Mouse (Mus musculus): ENCODE results near the gene Ppme1. TPM values are rescaled to one million over a fixed set of nuclear protein-coding genes. Genes with fewer than 3 reads are reported as not detected.

Ppme1 gene
- polyA plus RNA-seq (2014; fragmentation: Nextera tagmentation; extraction: Ambion mirVana) = 94.5 and 106 TPM in 2 replicates

GRCm38 (mm10) chr7:100371495-100372451 is at the start of gene Ppme1, which contains the start of gene C2cd3:
Gene Ppme1 (minus strand): TSS chr7:100372307.
Gene C2cd3 (plus strand): TSS chr7:100372233.
- H3K27me3 ChIP-seq (ENCODE audit: control insufficient read depth, insufficient read depth, low read length) = no peaks in the 10 kb centered on the region
- peak within 1 kb of the TSS; percentile 85 for H3K9ac ChIP-seq (ENCODE audit: low read length)
- H3K4me1 ChIP-seq (replicated peaks; ENCODE audit: control insufficient read depth, insufficient read depth, low read length) = peaks cover 4% of the 10 kb centered on the region; the same call in 1 of the 2 replicates
- DNase-seq (ENCODE audit: low spot score) = peak; percentile 100
- H3K36me3 ChIP-seq (ENCODE audit: control insufficient read depth, insufficient read depth, low read length) = no peaks in the 10 kb centered on the region; the same call in 1 of the 2 replicates
- peak within 1 kb of the TSS; percentile 67 for H3K4me2 ChIP-seq (ENCODE audit: low read depth, low read length, severe bottlenecking)
- H3K4me3 ChIP-seq (ENCODE audit: low read depth, low read length) = peak within 1 kb of the TSS; percentile 74
- ATAC-seq (replicated peaks; ENCODE audit: low FRiP score) = peak; percentile 97
- no peaks in the 10 kb centered on the region for H3K9me3 ChIP-seq (ENCODE audit: control insufficient read depth, low read length)
- peak within 1 kb of the TSS; percentile 90 for H3K27ac ChIP-seq (ENCODE audit: low read depth, low read length)
- under 1% methylated on average over 53 of the region's 54 CpGs for WGBS

- ATAC-seq (replicated peaks; ENCODE audit: low FRiP score) (no peak), DNase-seq (ENCODE audit: low spot score) (no peak)
- Histone ChIP-seq H3K4me3 (ENCODE audit: low read depth, low read length) (no peak overlapping the region), H3K9me3 (ENCODE audit: control insufficient read depth, low read length) (no peaks in the 10 kb centered on the region), H3K4me1 (replicated peaks; ENCODE audit: control insufficient read depth, insufficient read depth, low read length) (no peaks in the 10 kb centered on the region), H3K36me3 (ENCODE audit: control insufficient read depth, insufficient read depth, low read length) (peaks cover 16% of the 10 kb centered on the region; the same call in 1 of the 2 replicates), H3K27me3 (ENCODE audit: control insufficient read depth, insufficient read depth, low read length) (no peaks in the 10 kb centered on the region), H3K27ac (ENCODE audit: low read depth, low read length) (no peak overlapping the region), H3K9ac (ENCODE audit: low read length) (no peak overlapping the region), H3K4me2 (ENCODE audit: low read depth, low read length, severe bottlenecking) (no peak overlapping the region)
- 93% methylated on average over 4 of the region's 4 CpGs for WGBS
These were observed 36.6 kb upstream of the Ppme1 start for GRCm38 (mm10) chr7:100408684-100409083.

- H3K9me3 ChIP-seq (ENCODE audit: control insufficient read depth, low read length) = no peaks in the 10 kb centered on the region
- H3K4me2 ChIP-seq (ENCODE audit: low read depth, low read length, severe bottlenecking) = no peak overlapping the region
- no peak overlapping the region for H3K9ac ChIP-seq (ENCODE audit: low read length)
- no peaks in the 10 kb centered on the region for H3K27me3 ChIP-seq (ENCODE audit: control insufficient read depth, insufficient read depth, low read length)
- H3K27ac ChIP-seq (ENCODE audit: low read depth, low read length) = no peak overlapping the region
- WGBS = 94% methylated on average over 5 of the region's 5 CpGs
- H3K36me3 ChIP-seq (ENCODE audit: control insufficient read depth, insufficient read depth, low read length) = peaks cover 13% of the 10 kb centered on the region; the same call in 1 of the 2 replicates
- ATAC-seq (replicated peaks; ENCODE audit: low FRiP score) (no peak), DNase-seq (ENCODE audit: low spot score) (no peak)
- no peak overlapping the region for H3K4me3 ChIP-seq (ENCODE audit: low read depth, low read length)
- no peaks in the 10 kb centered on the region for H3K4me1 ChIP-seq (replicated peaks; ENCODE audit: control insufficient read depth, insufficient read depth, low read length)
These were observed 35.6 kb upstream of the Ppme1 start for GRCm38 (mm10) chr7:100407677-100408076.

- 92% methylated on average over 4 of the region's 4 CpGs for WGBS
- no peaks in the 10 kb centered on the region for H3K9me3 ChIP-seq (ENCODE audit: control insufficient read depth, low read length)
- no peak overlapping the region for H3K27ac ChIP-seq (ENCODE audit: low read depth, low read length)
- H3K9ac ChIP-seq (ENCODE audit: low read length) = no peak overlapping the region
- no peak overlapping the region for H3K4me2 ChIP-seq (ENCODE audit: low read depth, low read length, severe bottlenecking)
- DNase-seq (ENCODE audit: low spot score) (no peak), ATAC-seq (replicated peaks; ENCODE audit: low FRiP score) (no peak)
- no peaks in the 10 kb centered on the region for H3K27me3 ChIP-seq (ENCODE audit: control insufficient read depth, insufficient read depth, low read length)
- H3K36me3 ChIP-seq (ENCODE audit: control insufficient read depth, insufficient read depth, low read length) = peaks cover 16% of the 10 kb centered on the region; the same call in 1 of the 2 replicates
- no peaks in the 10 kb centered on the region for H3K4me1 ChIP-seq (replicated peaks; ENCODE audit: control insufficient read depth, insufficient read depth, low read length)
- H3K4me3 ChIP-seq (ENCODE audit: low read depth, low read length) = no peak overlapping the region
These were observed 30.6 kb upstream of the Ppme1 start for GRCm38 (mm10) chr7:100402715-100403114.

GRCm38 (mm10) chr7:100400899-100401539 is 28.9 kb upstream of the Ppme1 start:
- Histone ChIP-seq H3K27ac (ENCODE audit: low read depth, low read length) (no peak overlapping the region), H3K9ac (ENCODE audit: low read length) (no peak overlapping the region), H3K4me2 (ENCODE audit: low read depth, low read length, severe bottlenecking) (no peak overlapping the region), H3K27me3 (ENCODE audit: control insufficient read depth, insufficient read depth, low read length) (no peaks in the 10 kb centered on the region), H3K4me3 (ENCODE audit: low read depth, low read length) (no peak overlapping the region), H3K4me1 (replicated peaks; ENCODE audit: control insufficient read depth, insufficient read depth, low read length) (no peaks in the 10 kb centered on the region), H3K36me3 (ENCODE audit: control insufficient read depth, insufficient read depth, low read length) (peaks cover 7% of the 10 kb centered on the region; the same call in 1 of the 2 replicates), H3K9me3 (ENCODE audit: control insufficient read depth, low read length) (no peaks in the 10 kb centered on the region)
- ATAC-seq (replicated peaks; ENCODE audit: low FRiP score) (no peak), DNase-seq (ENCODE audit: low spot score) (no peak)
- 75% methylated on average over 4 of the region's 4 CpGs for WGBS

GRCm38 (mm10) chr7:100399231-100399913 is 27.3 kb upstream of the Ppme1 start:
- Histone ChIP-seq H3K9ac (ENCODE audit: low read length) (no peak overlapping the region), H3K9me3 (ENCODE audit: control insufficient read depth, low read length) (no peaks in the 10 kb centered on the region), H3K4me1 (replicated peaks; ENCODE audit: control insufficient read depth, insufficient read depth, low read length) (no peaks in the 10 kb centered on the region), H3K27me3 (ENCODE audit: control insufficient read depth, insufficient read depth, low read length) (no peaks in the 10 kb centered on the region), H3K27ac (ENCODE audit: low read depth, low read length) (no peak overlapping the region), H3K36me3 (ENCODE audit: control insufficient read depth, insufficient read depth, low read length) (peaks cover 7% of the 10 kb centered on the region; the same call in 1 of the 2 replicates), H3K4me3 (ENCODE audit: low read depth, low read length) (no peak overlapping the region), H3K4me2 (ENCODE audit: low read depth, low read length, severe bottlenecking) (no peak overlapping the region)
- DNase-seq (ENCODE audit: low spot score) = no peak
- no peak for ATAC-seq (replicated peaks; ENCODE audit: low FRiP score)
- 69% methylated on average over 8 of the region's 8 CpGs for WGBS

- H3K9ac ChIP-seq (ENCODE audit: low read length) = no peak overlapping the region
- ATAC-seq (replicated peaks; ENCODE audit: low FRiP score) (no peak), DNase-seq (ENCODE audit: low spot score) (no peak)
- H3K9me3 ChIP-seq (ENCODE audit: control insufficient read depth, low read length) = no peaks in the 10 kb centered on the region
- 85% methylated on average over 2 of the region's 2 CpGs for WGBS
- H3K27ac ChIP-seq (ENCODE audit: low read depth, low read length) = no peak overlapping the region
- no peaks in the 10 kb centered on the region for H3K4me1 ChIP-seq (replicated peaks; ENCODE audit: control insufficient read depth, insufficient read depth, low read length)
- H3K36me3 ChIP-seq (ENCODE audit: control insufficient read depth, insufficient read depth, low read length) = peaks cover 6% of the 10 kb centered on the region; the same call in 1 of the 2 replicates
- H3K4me3 ChIP-seq (ENCODE audit: low read depth, low read length) = no peak overlapping the region
- no peak overlapping the region for H3K4me2 ChIP-seq (ENCODE audit: low read depth, low read length, severe bottlenecking)
- H3K27me3 ChIP-seq (ENCODE audit: control insufficient read depth, insufficient read depth, low read length) = no peaks in the 10 kb centered on the region
These were observed 20.2 kb upstream of the Ppme1 start for GRCm38 (mm10) chr7:100392265-100392664.

GRCm38 (mm10) chr7:100390166-100390565 is 18.1 kb upstream of the Ppme1 start:
- ATAC-seq (replicated peaks; ENCODE audit: low FRiP score) = no peak
- H3K36me3 ChIP-seq (ENCODE audit: control insufficient read depth, insufficient read depth, low read length) = peaks cover 6% of the 10 kb centered on the region; the same call in 1 of the 2 replicates
- no peak overlapping the region for H3K9ac ChIP-seq (ENCODE audit: low read length)
- no peak overlapping the region for H3K27ac ChIP-seq (ENCODE audit: low read depth, low read length)
- H3K27me3 ChIP-seq (ENCODE audit: control insufficient read depth, insufficient read depth, low read length) = no peaks in the 10 kb centered on the region
- no peaks in the 10 kb centered on the region for H3K4me1 ChIP-seq (replicated peaks; ENCODE audit: control insufficient read depth, insufficient read depth, low read length)
- H3K4me3 ChIP-seq (ENCODE audit: low read depth, low read length) = no peak overlapping the region
- DNase-seq (ENCODE audit: low spot score) = no peak
- no peaks in the 10 kb centered on the region for H3K9me3 ChIP-seq (ENCODE audit: control insufficient read depth, low read length)
- WGBS = 93% methylated on average over 8 of the region's 8 CpGs
- H3K4me2 ChIP-seq (ENCODE audit: low read depth, low read length, severe bottlenecking) = no peak overlapping the region
